Mouse (Mus musculus) megakaryocyte, embryonic 14.5 days (primary cell): ENCODE measurements around the gene Lysmd4.

Source experiments
- FLI1 ChIP-seq: IDR thresholded peaks from 2 replicates; pipeline ENCODE4 v1.6.1; 2012; ENCODE audit warnings: low read length, inconsistent platforms, mixed read lengths
- GATA1 ChIP-seq: IDR thresholded peaks from 3 replicates; pipeline ENCODE4 v1.6.1; 2012; ENCODE audit warnings: mixed read lengths, low read length, inconsistent platforms, borderline replicate concordance

DNA sequence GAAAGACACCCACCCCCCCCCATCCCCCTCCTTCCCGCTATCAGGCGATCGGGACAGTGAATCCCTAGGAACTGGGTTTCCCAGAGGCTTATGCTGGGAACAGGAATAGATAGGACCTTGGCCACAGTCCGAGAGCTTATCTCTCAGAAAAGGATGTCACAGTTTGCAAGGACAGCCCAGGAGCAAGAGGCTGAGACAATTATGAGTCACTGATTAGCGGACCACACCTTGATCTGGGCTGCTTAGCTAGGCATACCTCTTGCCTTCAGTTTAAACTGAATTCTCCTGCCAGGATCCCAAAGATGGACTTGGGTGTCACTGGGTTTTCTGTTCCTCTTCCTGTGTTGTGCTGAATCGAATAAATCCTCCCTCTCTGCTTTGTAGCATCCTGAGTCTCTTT is 6.0 kb upstream of the Lysmd4 start:
- TF ChIP-seq FLI1 (no peak), GATA1 (no peak)
